Mouse (Mus musculus) neural tube, embryonic 11.5 days (tissue): ENCODE measurements around the gene Trp53bp1. TPM values are rescaled to one million over a fixed set of nuclear protein-coding genes. Genes with fewer than 3 reads are reported as not detected.

ENCODE experiments used
- ATAC-seq: fragments of 200-750 bp; cut with Nextera tagmentation; 2 replicates; pipeline ENCODE4 v1.8.0; 2017; ENCODE audit warnings: moderate number of reproducible peaks, mild to moderate bottlenecking, moderate TSS enrichment, moderate library complexity; ENCODE audit not compliant: insufficient read depth, low FRiP score, low TSS enrichment
- DNase-seq: peaks from one replicate; pipeline ENCODE4 v3.0.0-alpha.2; 2015; ENCODE audit warnings: low spot score
- H3K27ac ChIP-seq: fragments of 300-500 bp; sonication (generic); 2 replicates; pipeline ENCODE4 v1.5.1; 2014; ENCODE audit warnings: low read depth, mild to moderate bottlenecking, low read length
- H3K27me3 ChIP-seq: fragments of 300-500 bp; sonication (generic); 2 replicates; pipeline ENCODE4 v1.6.1; 2014; ENCODE audit warnings: mild to moderate bottlenecking, low read length, mixed read lengths; ENCODE audit not compliant: control insufficient read depth, insufficient read depth
- H3K36me3 ChIP-seq: fragments of 300-500 bp; sonication (generic); 2 replicates; pipeline ENCODE4 v1.6.1; 2014; ENCODE audit warnings: mild to moderate bottlenecking, low read length, moderate library complexity, mixed read lengths; ENCODE audit not compliant: control insufficient read depth, insufficient read depth
- H3K4me1 ChIP-seq: fragments of 300-500 bp; sonication (generic); 2 replicates; pipeline ENCODE4 v1.6.1; 2014; ENCODE audit warnings: low read length, mixed read lengths; ENCODE audit not compliant: control insufficient read depth, insufficient read depth
- H3K4me2 ChIP-seq: fragments of 300-500 bp; sonication (generic); 2 replicates; pipeline ENCODE4 v1.6.1; 2014; ENCODE audit warnings: low read depth, mild to moderate bottlenecking, moderate library complexity
- H3K4me3 ChIP-seq: fragments of 300-500 bp; sonication (generic); 2 replicates; pipeline ENCODE4 v1.5.1; 2014; ENCODE audit warnings: low read depth, low read length
- H3K9ac ChIP-seq: fragments of 300-500 bp; sonication (generic); 2 replicates; pipeline ENCODE4 v1.6.1; 2014; ENCODE audit warnings: mild to moderate bottlenecking, low read length
- H3K9me3 ChIP-seq: fragments of 300-500 bp; sonication (generic); 2 replicates; pipeline ENCODE4 v1.6.1; 2016; ENCODE audit warnings: low read length; ENCODE audit not compliant: control insufficient read depth
- WGBS: fragments of 180-500 bp; shearing (Covaris S2); extraction: QIAGEN DNeasy Blood & Tissue Kit; methylation state at CpG from one replicate; pipeline ENCODE4 v1.1.7; 2014; 5-methylcytosine and 5-hydroxymethylcytosine counted together
- polyA plus RNA-seq: library from polyadenylated mRNA; unstranded; fragments of >200 nt; fragmentation: Nextera tagmentation; extraction: Ambion mirVana; gene quantifications from 2 replicates; pipeline ENCODE4 v1.2.1, GENCODE M21; 2014

Trp53bp1 gene
- 143 and 151 TPM in 2 replicates for polyA plus RNA-seq

GRCm38 (mm10) chr2:121271236-121271927 is at the start of gene Trp53bp1:
Gene Trp53bp1 (minus strand): TSS chr2:121271407.
- ATAC-seq (peak; percentile 99), DNase-seq (peak; percentile 94)
- Histone ChIP-seq H3K4me3 (peak within 1 kb of the TSS; percentile 98), H3K27ac (peak within 1 kb of the TSS; percentile 90), H3K9me3 (no peaks in the 10 kb centered on the region), H3K27me3 (no peaks in the 10 kb centered on the region), H3K4me1 (peaks cover 17% of the 10 kb centered on the region), H3K4me2 (peak within 1 kb of the TSS; percentile 44), H3K9ac (peak within 1 kb of the TSS; percentile 84), H3K36me3 (peaks cover 5% of the 10 kb centered on the region; the same call in 1 of the 2 replicates)
- 2% methylated on average over 31 of the region's 37 CpGs for WGBS

GRCm38 (mm10) chr2:121316278-121316677 is 45.1 kb upstream of the Trp53bp1 start:
- ATAC-seq (no peak), DNase-seq (no peak)
- H3K36me3 ChIP-seq: no peaks in the 10 kb centered on the region
- H3K27ac ChIP-seq: no peak overlapping the region
- no peaks in the 10 kb centered on the region for H3K4me1 ChIP-seq
- H3K4me2 ChIP-seq: no peak overlapping the region
- 79% methylated on average over 8 of the region's 8 CpGs for WGBS
- H3K4me3 ChIP-seq: no peak overlapping the region
- H3K27me3 ChIP-seq: no peaks in the 10 kb centered on the region
- no peak overlapping the region for H3K9ac ChIP-seq
- no peaks in the 10 kb centered on the region for H3K9me3 ChIP-seq

GRCm38 (mm10) chr2:121308997-121309416 is 37.8 kb upstream of the Trp53bp1 start:
- Histone ChIP-seq H3K4me3 (no peak overlapping the region), H3K27ac (no peak overlapping the region), H3K36me3 (no peaks in the 10 kb centered on the region), H3K4me1 (no peaks in the 10 kb centered on the region), H3K27me3 (no peaks in the 10 kb centered on the region), H3K9me3 (no peaks in the 10 kb centered on the region), H3K4me2 (no peak overlapping the region), H3K9ac (no peak overlapping the region)
- WGBS: 26% methylated on average over 5 of the region's 5 CpGs
- no peak for DNase-seq
- ATAC-seq: no peak

- no peak overlapping the region for H3K27ac ChIP-seq
- ATAC-seq: no peak
- H3K9me3 ChIP-seq: no peaks in the 10 kb centered on the region
- DNase-seq: no peak
- H3K9ac ChIP-seq: no peak overlapping the region
- peaks cover 2% of the 10 kb centered on the region; the same call in 1 of the 2 replicates for H3K27me3 ChIP-seq
- peaks cover 22% of the 10 kb centered on the region for H3K4me1 ChIP-seq
- no peak overlapping the region for H3K4me3 ChIP-seq
- H3K36me3 ChIP-seq: peaks cover 4% of the 10 kb centered on the region; the same call in 1 of the 2 replicates
- H3K4me2 ChIP-seq: no peak overlapping the region
- 89% methylated on average over 10 of the region's 10 CpGs for WGBS
These were observed 28.8 kb upstream of the Trp53bp1 start for GRCm38 (mm10) chr2:121300036-121300435.

- ATAC-seq: no peak
- no peak overlapping the region for H3K9ac ChIP-seq
- H3K4me2 ChIP-seq: no peak overlapping the region
- 86% methylated on average over 17 of the region's 17 CpGs for WGBS
- H3K4me3 ChIP-seq: no peak overlapping the region
- peaks cover 4% of the 10 kb centered on the region; the same call in 1 of the 2 replicates for H3K36me3 ChIP-seq
- no peak overlapping the region for H3K27ac ChIP-seq
- H3K9me3 ChIP-seq: no peaks in the 10 kb centered on the region
- no peak for DNase-seq
- peaks cover 2% of the 10 kb centered on the region; the same call in 1 of the 2 replicates for H3K27me3 ChIP-seq
- peaks cover 25% of the 10 kb centered on the region for H3K4me1 ChIP-seq
These were observed 28.3 kb upstream of the Trp53bp1 start for GRCm38 (mm10) chr2:121299471-121299870.

- 4% methylated on average over 6 of the region's 8 CpGs for WGBS
- Histone ChIP-seq H3K27ac (no peak overlapping the region), H3K4me3 (0 out of 2 replicates have a peak overlapping the region, but pooled peaks have one; percentile 44), H3K27me3 (peaks cover 2% of the 10 kb centered on the region; the same call in 1 of the 2 replicates), H3K36me3 (peaks cover 4% of the 10 kb centered on the region; the same call in 1 of the 2 replicates), H3K9ac (peak overlapping the region; percentile 24; the same call in 1 of the 2 replicates), H3K4me1 (peaks cover 32% of the 10 kb centered on the region), H3K4me2 (peak overlapping the region; percentile 62), H3K9me3 (no peaks in the 10 kb centered on the region)
- no peak for ATAC-seq
- no peak for DNase-seq
These were observed 26.9 kb upstream of the Trp53bp1 start for GRCm38 (mm10) chr2:121298131-121298530.

GRCm38 (mm10) chr2:121297701-121298100 is 26.5 kb upstream of the Trp53bp1 start:
- no peak for ATAC-seq
- Histone ChIP-seq H3K4me3 (peak overlapping the region; percentile 44; the same call in 1 of the 2 replicates), H3K36me3 (peaks cover 3% of the 10 kb centered on the region; the same call in 1 of the 2 replicates), H3K4me2 (peak overlapping the region; percentile 62), H3K27me3 (peaks cover 2% of the 10 kb centered on the region; the same call in 1 of the 2 replicates), H3K9ac (peak overlapping the region; percentile 24; the same call in 1 of the 2 replicates), H3K9me3 (no peaks in the 10 kb centered on the region), H3K27ac (no peak overlapping the region), H3K4me1 (peaks cover 32% of the 10 kb centered on the region)
- 14% methylated on average over 9 of the region's 9 CpGs for WGBS
- DNase-seq: peak; percentile 26

- H3K27me3 ChIP-seq: peaks cover 2% of the 10 kb centered on the region; the same call in 1 of the 2 replicates
- peaks cover 32% of the 10 kb centered on the region for H3K4me1 ChIP-seq
- H3K4me2 ChIP-seq: peak overlapping the region; percentile 62
- peaks cover 2% of the 10 kb centered on the region; the same call in 1 of the 2 replicates for H3K36me3 ChIP-seq
- WGBS: 5% methylated on average over 6 of the region's 6 CpGs
- H3K9me3 ChIP-seq: no peaks in the 10 kb centered on the region
- peak overlapping the region; percentile 46 for H3K9ac ChIP-seq
- peak overlapping the region; percentile 44 for H3K4me3 ChIP-seq
- DNase-seq (no peak), ATAC-seq (no peak)
- peak overlapping the region; percentile 51 for H3K27ac ChIP-seq
These were observed 25.6 kb upstream of the Trp53bp1 start for GRCm38 (mm10) chr2:121296754-121297231.
